Mouse (Mus musculus) liver, adult 10 weeks (tissue): ENCODE results near the gene Fbxw15. TPM values are rescaled to one million over a fixed set of nuclear protein-coding genes. Genes with fewer than 3 reads are reported as not detected.

Source experiments
- polyA plus RNA-seq: library from polyadenylated mRNA; stranded (reverse); fragments of 350-450 nt; fragmentation: Illumina TruSeq; extraction: RNeasy Lipid Tissue Mini Kit (QIAGEN cat#74804); gene quantifications from one replicate; pipeline ENCODE4 v1.2.3, GENCODE M21; 2014; ENCODE audit warnings: low read depth, low replicate concordance

Fbxw15 gene
- polyA plus RNA-seq, result not detected

GRCm38 (mm10) chr9:109568162-109568561 lies at the start of gene Fbxw15:
Gene Fbxw15, minus strand, starts transcription at chr9:109568262.

Other genes starting within 250 kb of the Fbxw15 start
- not detected for gene Fbxw28, start 228.6 kb downstream of the Fbxw15 start, polyA plus RNA-seq
- not detected for gene Fbxw22, start 164.0 kb downstream of the Fbxw15 start, polyA plus RNA-seq
- gene Fbxw16, start 119.1 kb downstream of the Fbxw15 start, polyA plus RNA-seq, result not detected
- not detected for gene Fbxw19, start 72.4 kb downstream of the Fbxw15 start, polyA plus RNA-seq
- gene Fbxw24, start 57.8 kb upstream of the Fbxw15 start, polyA plus RNA-seq, result not detected
- not detected for gene Fbxw25, start 96.4 kb upstream of the Fbxw15 start, polyA plus RNA-seq
- not detected for gene Fbxw18, start 134.4 kb upstream of the Fbxw15 start, polyA plus RNA-seq
- not detected for gene Fbxw26, start 177.8 kb upstream of the Fbxw15 start, polyA plus RNA-seq
- not detected for gene Fbxw27, start 222.4 kb upstream of the Fbxw15 start, polyA plus RNA-seq
- not detected for gene Spink8, start 244.0 kb upstream of the Fbxw15 start, polyA plus RNA-seq